Mouse (Mus musculus) adrenal gland, postnatal 36 days (tissue): ENCODE data around the gene Chtop. TPM values are rescaled to one million over a fixed set of nuclear protein-coding genes. Genes with fewer than 3 reads are reported as not detected.

Experiments used
- DNase-seq, 2 experiments: peaks; one replicate each; pipeline ENCODE4 v3.0.0; 2021; ENCODE audit warnings: mixed read lengths in 1 of 2
- total RNA-seq, 2 experiments: library from RNA; stranded (reverse); gene quantifications; 2 replicates each; pipeline ENCODE4 v1.2.3; 2021

The Chtop gene
- total RNA-seq, 2 experiments from 2014 or later = 115 to 125 TPM

DNA sequence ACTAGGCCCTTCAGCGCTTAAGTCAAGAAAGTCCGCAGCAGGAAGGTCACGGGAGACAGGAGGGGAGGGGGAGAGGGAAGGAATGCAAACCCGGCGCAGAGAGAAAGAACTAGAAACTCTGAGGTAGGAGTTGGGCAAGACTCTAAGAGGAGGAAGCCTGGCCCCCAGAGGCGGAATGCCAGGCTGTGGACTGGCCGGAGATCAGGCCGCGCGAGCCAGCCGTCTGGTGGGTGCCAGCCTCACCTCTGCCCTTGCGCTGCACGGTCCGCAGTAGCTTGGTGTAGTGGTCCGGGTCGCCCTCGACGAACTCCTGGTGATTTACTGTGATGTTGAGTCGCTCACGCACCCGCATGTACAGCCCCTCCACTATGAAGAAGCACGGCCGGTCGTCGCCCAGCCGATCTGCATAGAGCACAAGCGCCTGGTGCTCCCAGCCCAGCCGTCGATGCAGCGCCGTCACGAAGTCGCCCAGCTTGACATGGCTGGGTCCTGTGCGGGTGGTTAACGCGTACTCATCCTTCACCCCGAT is 44.7 kb downstream of the Chtop start:
- DNase-seq = peak; percentile 57 to 74

GRCm38 (mm10) chr3:90462579-90462978 is 46.7 kb downstream of the Chtop start:
- DNase-seq = peak in 1 of 2 experiments; percentile 50

DNA sequence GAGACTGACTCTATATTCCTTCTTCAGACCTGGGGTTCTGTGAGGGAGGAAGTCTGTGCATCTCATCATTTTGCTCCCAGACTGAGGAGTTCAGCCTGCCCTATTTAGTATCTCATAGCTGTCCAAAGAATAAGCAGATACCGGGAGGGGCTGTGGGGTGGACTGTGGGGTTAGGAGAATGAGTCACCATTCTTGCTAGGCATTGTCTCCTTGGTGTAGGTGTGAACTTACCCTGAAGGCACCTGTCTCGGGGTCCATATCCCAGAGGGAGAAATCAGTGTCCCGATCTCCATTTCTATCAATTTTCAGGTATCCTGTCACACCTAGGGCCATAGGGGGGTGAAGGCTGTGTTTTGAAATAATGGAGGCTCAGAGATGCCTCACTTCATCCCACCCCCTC is 47.4 kb downstream of the Chtop start:
- no peak for DNase-seq

DNA sequence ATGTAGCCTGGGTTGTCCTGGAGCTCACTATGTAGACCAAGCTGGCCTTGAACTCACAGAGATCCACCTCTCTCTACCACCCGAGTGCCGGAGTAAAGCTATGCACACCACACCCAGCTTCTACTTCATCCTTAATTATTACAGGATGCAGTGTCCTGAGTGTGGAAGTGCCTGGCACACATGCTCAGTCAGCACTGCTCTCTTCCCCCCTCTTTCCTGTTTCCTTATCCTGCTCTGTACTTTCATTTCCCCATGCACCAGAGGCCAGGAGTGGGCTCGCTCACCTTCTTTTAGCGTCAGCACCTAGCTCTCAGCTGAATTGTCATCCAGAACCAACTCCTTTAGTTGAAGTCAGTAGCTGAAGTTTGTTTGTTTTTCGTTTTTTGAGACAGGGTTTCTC is 49.0 kb downstream of the Chtop start:
- no peak for DNase-seq

- peak in 1 of 2 experiments; percentile 40 for DNase-seq
Observed at GRCm38 (mm10) chr3:90459727-90460126, 49.6 kb downstream of the Chtop start.

GRCm38 (mm10) chr3:90454931-90455330 is 54.4 kb downstream of the Chtop start:
- no peak for DNase-seq

DNA sequence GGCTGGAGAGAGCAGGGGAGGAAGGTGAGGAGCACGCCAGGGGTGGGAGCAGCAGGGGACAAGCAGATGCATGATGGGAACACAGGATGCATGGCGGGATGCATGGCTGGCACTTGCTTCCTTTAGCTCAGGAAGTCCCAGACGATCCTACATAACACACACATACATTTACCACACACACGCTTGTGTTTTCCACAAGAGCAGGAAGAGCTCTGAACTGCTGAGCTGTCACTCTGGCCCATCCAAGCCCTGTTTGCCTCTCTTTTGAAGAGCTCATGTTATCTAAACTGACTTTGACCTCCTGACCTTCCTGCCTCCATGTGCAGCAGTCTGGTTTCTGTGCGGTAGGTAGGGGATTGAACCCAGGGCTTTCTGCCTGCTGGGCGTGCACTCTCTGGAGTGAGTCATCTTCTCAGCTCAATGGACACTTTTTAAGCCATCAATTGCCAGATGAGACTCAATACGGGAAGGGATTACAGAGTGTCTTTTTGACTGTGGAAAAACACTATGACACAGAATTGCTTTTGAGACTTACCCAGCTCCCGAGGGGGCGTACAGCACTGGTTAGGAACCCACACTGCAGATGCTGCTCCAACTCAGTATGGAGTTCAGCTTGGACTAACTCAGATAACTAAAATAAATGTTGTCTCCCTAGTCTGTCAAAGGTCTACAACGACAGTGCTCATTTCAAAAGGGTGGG is 57.8 kb downstream of the Chtop start:
- DNase-seq = no peak

DNA sequence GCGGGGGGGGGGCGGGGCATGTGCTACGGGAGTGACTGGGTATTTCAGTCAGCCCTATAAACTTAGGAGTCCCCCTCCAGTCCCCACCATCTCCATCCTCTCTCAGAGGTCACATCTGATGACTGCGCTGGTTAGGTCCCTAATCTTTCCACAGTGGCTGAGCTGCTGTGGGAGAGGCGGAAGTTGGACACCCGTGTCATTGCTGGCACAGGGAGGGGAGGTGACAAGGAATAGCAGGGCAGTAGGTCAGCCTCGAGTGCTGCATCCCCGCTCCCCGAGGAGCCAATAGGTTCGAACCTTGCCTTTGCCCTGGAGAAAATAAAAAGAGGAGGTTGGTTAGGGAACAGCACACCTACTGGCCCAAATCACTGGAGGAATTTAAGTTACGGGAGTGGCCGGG is 58.4 kb downstream of the Chtop start:
- DNase-seq = no peak

Other genes starting within 250 kb of the Chtop start
- 1 to 10 TPM; 6.2 to 7.3 TPM for gene Dennd4b, start 244.3 kb downstream of the Chtop start, total RNA-seq
- 10 to 100 TPM; 62.2 to 66.2 TPM for gene Gatad2b, start 216.3 kb downstream of the Chtop start, total RNA-seq
- 100 to 1,000 TPM; 132 to 156 TPM for gene Slc27a3, start 119.6 kb downstream of the Chtop start, total RNA-seq
- gene Ints3, start 75.9 kb downstream of the Chtop start, total RNA-seq = 10 to 100 TPM; 79.4 to 89.6 TPM
- 100 to 1,000 TPM; 203 to 287 TPM for gene Npr1, start 43.6 kb downstream of the Chtop start, total RNA-seq
- gene Ilf2, start 33.4 kb downstream of the Chtop start, total RNA-seq = 10 to 100 TPM; 56.9 to 63.7 TPM
- 10 to 100 TPM; 53.3 to 79.3 TPM for gene Snapin, start 18.5 kb downstream of the Chtop start, total RNA-seq
- 100 to 1,000 TPM; 142 to 154 TPM for gene S100a1, start 4.9 kb upstream of the Chtop start, total RNA-seq
- 10 to 100 TPM; 33.4 to 38.2 TPM for gene S100a13, start 4.9 kb upstream of the Chtop start, total RNA-seq
- under 1 TPM in 1 of 2 experiments, not detected in 1; 0.53 TPM for gene S100a14, start 17.4 kb upstream of the Chtop start, total RNA-seq
- 10 to 100 TPM; 53.5 to 61.2 TPM for gene S100a16, start 27.8 kb upstream of the Chtop start, total RNA-seq
- gene S100a3, start 51.1 kb upstream of the Chtop start, total RNA-seq = under 1 TPM in 1 of 2 experiments, not detected in 1; 0.46 TPM
- gene S100a2, start 80.7 kb upstream of the Chtop start, total RNA-seq = not detected
- not detected for gene Gm42674, start 92.4 kb upstream of the Chtop start, total RNA-seq
- gene S100a4, start 94.3 kb upstream of the Chtop start, total RNA-seq = 10 to 100 TPM in 1 of 2 experiments, 1 to 10 TPM in 1; 9.0 to 11.5 TPM
- not detected for gene S100a5, start 99.0 kb upstream of the Chtop start, total RNA-seq
- gene S100a6, start 103.4 kb upstream of the Chtop start, total RNA-seq = 10 to 100 TPM; 42.5 to 68.0 TPM
- gene S100a7a, start 144.5 kb upstream of the Chtop start, total RNA-seq = under 1 TPM in 1 of 2 experiments, not detected in 1; 0.33 TPM
- 1 to 10 TPM in 1 of 2 experiments, not detected in 1; 2.2 TPM for gene S100a8, start 159.5 kb upstream of the Chtop start, total RNA-seq
- gene S100a9, start 186.2 kb upstream of the Chtop start, total RNA-seq = 1 to 10 TPM in 1 of 2 experiments, not detected in 1; 1.8 TPM
- not detected for gene Pglyrp4, start 217.4 kb upstream of the Chtop start, total RNA-seq